Mouse (Mus musculus): Measurements from ENCODE around the gene Col11a2.

Col11a2 gene

GRCm38 (mm10) chr17:34097272-34097671, 58.0 kb downstream of the Col11a2 start:
- in situ Hi-C loops (cut with MboI; ENCODE audit: unreplicated experiment in 2 of 2): no loop called here

DNA sequence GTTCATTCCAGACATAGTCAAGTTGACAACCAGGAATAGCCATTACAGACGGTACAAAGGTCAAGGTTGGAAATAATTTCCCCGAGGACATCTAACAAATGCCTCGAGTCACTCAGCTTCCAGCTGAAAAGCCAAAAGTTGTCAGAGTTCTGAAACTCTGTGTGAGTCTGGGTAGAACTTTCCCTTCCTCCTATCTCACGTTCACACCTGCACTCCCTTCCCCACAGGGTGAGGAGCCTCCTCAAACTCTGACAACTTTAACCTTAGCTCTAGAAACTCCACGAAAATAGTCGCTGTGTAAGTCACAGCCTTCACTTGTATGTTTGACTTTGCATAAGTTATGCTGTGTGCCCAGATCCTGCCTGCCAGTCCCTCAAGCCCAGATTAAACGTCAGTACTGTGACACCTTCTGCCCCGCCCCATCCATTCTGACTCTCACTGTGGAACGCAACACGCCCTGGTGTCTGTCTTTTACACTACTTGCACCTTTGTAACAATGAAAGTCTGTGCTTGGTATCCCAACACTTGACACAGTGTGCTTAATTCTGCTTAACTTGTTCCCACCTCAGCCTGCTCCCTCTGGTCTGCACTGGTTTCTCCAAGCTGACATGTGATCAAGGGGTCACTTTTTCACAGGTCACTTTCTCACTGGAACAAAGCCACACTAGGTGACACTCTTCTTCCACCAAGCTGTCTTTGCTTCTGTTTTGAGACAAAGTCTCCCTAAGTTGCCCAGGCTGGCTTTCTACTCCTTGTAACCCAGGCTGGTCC, 59.7 kb downstream of the Col11a2 start:
- in situ Hi-C loops (cut with MboI; ENCODE audit: unreplicated experiment in 2 of 2): no loop called here

DNA sequence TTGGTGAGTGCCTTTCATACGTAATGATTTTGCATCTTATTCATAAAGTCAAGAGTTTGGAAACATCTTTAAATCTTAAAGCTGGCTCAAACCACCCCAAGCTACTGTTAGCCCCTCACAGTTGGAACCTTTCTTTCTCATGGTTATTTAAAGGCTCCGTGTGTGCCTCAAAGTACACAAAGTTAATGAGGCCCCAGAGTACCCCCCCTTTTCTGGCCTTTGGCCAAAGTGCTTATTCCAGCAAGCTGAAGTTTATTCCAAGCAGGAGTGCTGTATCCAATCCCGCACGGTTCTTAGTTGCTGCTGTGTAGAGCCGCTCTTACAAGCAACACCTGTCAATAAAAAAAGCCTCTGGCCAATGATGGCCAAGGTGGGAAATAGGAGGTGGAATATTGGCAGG, 60.3 kb downstream of the Col11a2 start:
- in situ Hi-C loops (cut with MboI; ENCODE audit: unreplicated experiment in 2 of 2): no loop called here

DNA sequence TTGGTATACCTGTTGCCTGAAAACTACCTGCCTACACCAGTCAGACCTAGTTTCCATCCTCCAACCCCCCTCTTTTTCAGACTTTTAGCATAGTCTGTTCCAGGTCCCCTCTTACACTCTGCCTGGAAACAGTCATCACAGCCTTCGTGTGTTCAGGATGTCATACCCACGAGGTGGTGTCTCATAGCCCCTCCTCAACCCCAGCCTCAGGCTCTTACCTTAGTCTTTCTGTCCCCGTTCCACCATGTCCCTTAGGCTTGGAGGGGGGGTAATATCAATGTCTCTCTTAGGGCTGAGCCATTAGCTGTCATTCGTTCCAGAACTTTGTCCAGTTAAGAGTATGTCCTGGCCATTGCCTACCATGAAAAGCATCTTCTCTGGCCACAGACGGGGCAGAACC, 61.9 kb downstream of the Col11a2 start:
- in situ Hi-C loops (cut with MboI; ENCODE audit: unreplicated experiment in 2 of 2): no loop called here

- in situ Hi-C loops (cut with MboI; ENCODE audit: unreplicated experiment in 2 of 2): no loop called here
Measured at GRCm38 (mm10) chr17:34101604-34102032, 62.4 kb downstream of the Col11a2 start.

DNA sequence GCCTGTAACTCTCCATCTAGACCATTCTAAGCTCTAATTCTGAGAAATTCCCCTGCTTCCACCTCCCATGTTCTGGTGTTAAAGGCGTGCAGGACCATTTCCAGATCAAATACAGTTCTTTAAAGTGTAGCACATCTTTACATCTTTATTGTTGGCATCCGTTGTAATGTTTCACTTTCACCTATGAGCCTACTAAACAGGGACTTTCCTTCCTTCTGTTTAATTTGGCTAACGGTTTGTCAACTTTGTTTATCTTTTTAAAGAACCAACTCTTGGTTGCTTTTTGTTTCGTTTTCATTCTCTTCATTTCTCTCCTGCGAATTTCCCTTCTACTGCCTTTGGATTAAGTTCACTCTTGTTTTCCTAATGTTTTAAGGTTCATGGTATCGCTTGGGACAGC, 63.6 kb downstream of the Col11a2 start:
- in situ Hi-C loops (cut with MboI; ENCODE audit: unreplicated experiment in 2 of 2): no loop called here

GRCm38 (mm10) chr17:34104804-34105203, 65.6 kb downstream of the Col11a2 start:
- in situ Hi-C loops (cut with MboI; ENCODE audit: unreplicated experiment in 2 of 2): no loop called here

- in situ Hi-C loops (cut with MboI; ENCODE audit: unreplicated experiment in 2 of 2): no loop called here
Measured at GRCm38 (mm10) chr17:34106555-34106954, 67.3 kb downstream of the Col11a2 start.

DNA sequence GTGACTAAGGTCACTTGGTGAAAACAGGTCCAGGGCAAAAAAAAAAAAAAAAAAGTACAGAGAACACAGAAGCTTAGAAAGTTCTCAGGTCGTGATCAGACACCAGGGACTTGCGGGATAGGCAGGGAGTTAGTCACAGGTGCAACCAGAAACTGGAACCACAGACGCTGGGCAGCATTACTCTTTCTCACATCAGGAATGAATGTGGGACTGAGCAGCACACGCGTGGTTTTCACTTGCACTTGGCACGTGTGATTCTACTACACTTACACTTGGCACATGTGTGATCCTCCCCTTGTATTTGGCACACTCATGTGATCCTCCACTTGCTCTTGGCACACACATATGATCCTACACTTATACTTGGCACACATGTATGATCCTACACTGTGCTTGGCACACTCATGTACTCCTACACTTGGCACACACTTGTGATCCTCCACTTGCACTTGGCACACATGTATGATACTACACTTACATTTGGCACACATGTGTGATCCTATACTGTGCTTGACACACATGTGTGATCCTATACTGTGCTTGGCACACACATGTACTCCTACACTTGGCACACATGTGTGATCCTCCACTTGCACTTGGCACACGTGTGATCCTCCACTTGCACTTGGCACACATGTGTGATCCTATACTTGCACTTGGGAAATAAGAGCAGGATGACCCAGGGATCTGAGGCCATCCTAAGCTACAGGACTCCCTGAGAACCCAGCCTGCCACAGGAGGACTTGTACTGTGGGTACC, 68.1 kb downstream of the Col11a2 start:
- in situ Hi-C loops (cut with MboI; ENCODE audit: unreplicated experiment in 2 of 2): no loop called here

- in situ Hi-C loops (cut with MboI; ENCODE audit: unreplicated experiment in 2 of 2): no loop called here
Measured at GRCm38 (mm10) chr17:34108460-34108859, 69.2 kb downstream of the Col11a2 start.

DNA sequence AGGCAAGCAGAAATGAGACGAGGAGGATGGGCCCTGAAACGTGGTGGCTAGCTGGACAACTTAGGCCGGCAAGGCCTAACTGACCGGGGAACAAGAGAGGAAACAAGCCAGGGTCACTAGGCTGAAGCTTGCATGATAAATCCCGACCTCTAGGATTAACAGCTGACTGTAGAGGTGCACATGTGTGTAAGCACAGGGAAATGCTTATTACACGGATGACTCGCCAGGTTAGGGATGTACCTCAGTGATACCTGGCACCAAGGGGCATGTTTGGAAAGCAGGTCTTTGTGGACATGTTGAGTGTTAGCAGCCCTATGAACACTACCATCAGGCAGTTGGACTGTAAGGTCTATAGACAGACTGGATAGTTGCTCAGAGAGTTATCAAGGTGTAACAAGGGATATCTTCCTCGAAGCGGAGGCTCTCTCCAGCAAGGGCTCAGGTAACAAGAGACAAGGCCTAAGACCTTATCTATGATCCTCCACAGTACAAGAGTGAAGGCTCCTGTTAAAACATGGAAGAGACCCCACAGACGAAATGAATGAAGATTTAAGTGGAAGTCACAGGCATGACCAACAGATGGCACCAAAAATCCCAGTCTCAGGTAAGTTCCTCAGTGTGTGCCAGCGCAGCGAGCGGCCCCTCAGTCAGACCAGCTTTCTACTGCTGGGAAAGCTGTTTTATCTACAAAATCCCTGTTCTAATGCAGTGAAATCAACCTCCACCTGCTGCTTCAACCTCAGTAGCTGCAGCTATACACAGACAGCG, 70.0 kb downstream of the Col11a2 start:
- in situ Hi-C loops (cut with MboI; ENCODE audit: unreplicated experiment in 2 of 2): no loop called here

- in situ Hi-C loops (cut with MboI; ENCODE audit: unreplicated experiment in 2 of 2): no loop called here
Measured at GRCm38 (mm10) chr17:34109806-34110195, 70.6 kb downstream of the Col11a2 start.

DNA sequence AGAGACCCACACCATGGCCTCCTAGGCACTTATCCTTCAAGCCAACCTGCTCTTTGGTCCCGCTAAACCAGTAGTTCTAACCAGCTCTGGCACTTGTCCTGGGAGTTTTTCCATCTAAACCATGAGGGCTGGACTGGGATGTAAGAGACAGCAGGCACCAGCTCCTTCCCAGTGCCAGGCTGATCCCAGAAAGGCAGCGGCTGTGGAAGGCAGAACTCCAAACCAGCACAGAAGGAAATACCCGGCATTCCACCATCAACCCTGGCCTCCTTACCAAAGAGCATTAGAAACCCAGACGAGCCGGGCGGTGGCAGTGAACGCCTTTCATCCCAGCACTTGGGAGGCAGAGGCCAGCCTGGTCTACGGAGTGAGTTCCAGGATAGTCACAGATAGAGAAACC, 71.1 kb downstream of the Col11a2 start:
- in situ Hi-C loops (cut with MboI; ENCODE audit: unreplicated experiment in 2 of 2): no loop called here

DNA sequence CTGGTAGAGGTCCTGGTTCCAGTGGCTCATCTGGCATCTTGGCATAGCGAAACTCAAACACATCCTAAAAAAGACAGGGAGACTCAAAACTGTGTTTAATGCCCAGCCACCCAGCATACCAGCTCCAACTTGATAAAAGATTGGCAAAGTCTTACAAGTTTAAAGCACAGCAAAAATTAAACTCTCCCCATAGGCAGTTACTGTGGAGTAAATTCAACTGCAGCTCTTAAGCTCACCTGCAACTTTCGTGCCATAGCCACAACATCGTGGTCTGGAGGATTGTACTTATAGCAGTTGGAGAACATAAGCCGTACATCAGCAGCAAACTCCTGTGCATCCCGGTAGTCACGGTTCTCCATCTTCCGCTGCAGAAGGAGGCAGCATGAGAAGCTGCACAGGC, 74.9 kb downstream of the Col11a2 start:
- in situ Hi-C loops (cut with MboI; ENCODE audit: unreplicated experiment in 2 of 2): no loop called here

Measured in v-Abl transformed pro-B cells (cell line).